Mouse (Mus musculus) ovary, postnatal 36 days (tissue): ENCODE measurements around the gene Sec22c.

Experiments
- DNase-seq: peaks from one replicate; pipeline ENCODE4 v3.0.0; 2022; ENCODE audit warnings: low spot score, mixed read lengths

The Sec22c gene

GRCm38 (mm10) chr9:121647026-121647425 lies 58.3 kb downstream of the Sec22c start:
- no peak for DNase-seq

- DNase-seq: no peak
Measured at GRCm38 (mm10) chr9:121644855-121645254, 60.4 kb downstream of the Sec22c start.

- DNase-seq: peak; percentile 76
Measured at GRCm38 (mm10) chr9:121642401-121643181, 62.7 kb downstream of the Sec22c start, which contains the start of gene Vipr1. Gene Vipr1 (plus strand): TSS chr9:121642716.

- DNase-seq: peak; percentile 84
Measured at GRCm38 (mm10) chr9:121642001-121642400, 63.3 kb downstream of the Sec22c start, which contains the start of gene Lyzl4. Gene Lyzl4 (minus strand): TSS chr9:121642096.

- DNase-seq: no peak
Measured at GRCm38 (mm10) chr9:121641235-121641915, 63.9 kb downstream of the Sec22c start.

GRCm38 (mm10) chr9:121639790-121640189 lies 65.5 kb downstream of the Sec22c start:
- no peak for DNase-seq

- DNase-seq: no peak
Measured at GRCm38 (mm10) chr9:121635835-121636576, 69.3 kb downstream of the Sec22c start.

- no peak for DNase-seq
Measured at GRCm38 (mm10) chr9:121633306-121633705, 72.0 kb downstream of the Sec22c start.

- no peak for DNase-seq
Measured at GRCm38 (mm10) chr9:121632891-121633290, 72.4 kb downstream of the Sec22c start.

- no peak for DNase-seq
Measured at GRCm38 (mm10) chr9:121631946-121632345, 73.3 kb downstream of the Sec22c start.

- no peak for DNase-seq
Measured at GRCm38 (mm10) chr9:121630627-121631026, 74.7 kb downstream of the Sec22c start.
